In the genomic region with DNA sequence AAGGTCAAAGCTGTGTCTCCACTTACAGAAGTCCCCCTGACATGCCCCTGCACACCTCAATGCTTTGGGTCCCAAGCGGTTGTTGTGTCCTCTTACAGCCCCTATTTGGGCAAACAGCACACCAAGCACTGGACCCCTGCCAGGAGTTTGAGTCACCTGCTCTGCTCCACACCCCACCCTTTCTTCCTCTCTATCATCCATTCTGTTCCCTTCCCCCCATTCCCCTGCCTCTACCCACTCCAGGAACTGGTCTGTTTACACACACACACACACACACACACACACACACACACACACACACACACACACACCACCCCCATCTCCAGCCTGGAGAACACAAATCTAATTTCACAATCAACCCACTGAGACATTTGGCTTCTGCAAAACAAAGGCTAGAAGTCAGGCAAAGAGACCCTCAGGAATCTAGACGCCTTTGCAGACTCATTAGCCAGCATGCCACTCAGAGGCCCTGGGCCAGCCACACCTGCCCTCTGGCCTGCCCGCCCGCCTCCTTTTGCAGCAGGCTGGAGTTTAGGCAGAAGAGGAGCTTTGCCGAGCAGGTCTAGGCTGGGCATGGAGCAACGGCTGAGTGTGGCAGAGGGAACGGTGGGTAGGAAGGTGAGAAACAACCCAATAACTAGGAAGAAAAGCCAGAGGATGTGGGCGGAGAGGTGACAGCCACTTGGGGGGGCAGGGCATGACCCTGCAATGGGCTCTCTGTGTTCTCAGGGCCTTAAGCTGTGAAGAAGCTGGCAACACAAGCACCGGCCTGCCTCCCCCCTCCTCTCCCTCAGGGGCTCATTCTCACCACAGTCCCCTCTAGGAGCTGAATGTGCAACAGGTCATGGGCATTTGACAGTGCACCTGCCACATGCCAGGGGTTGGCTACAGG, we compare ENCODE assay signal across 8 mouse cellular contexts. TPM values are rescaled to one million over a fixed set of nuclear protein-coding genes. Genes with fewer than 3 reads are reported as not detected.
DNase-seq lines count a peak whose midpoint lies in the region; ATAC-seq lines count a peak whose summit lies in the region.

No protein-coding gene starts in this region.

- H3K4me1 ChIP-seq in hindbrain, embryonic 12.5 days: peaks cover 25% of the 10 kb centered on the region
- no peaks in the 10 kb centered on the region for H3K4me1 ChIP-seq in hindbrain, embryonic 11.5 days (replicated peaks; ENCODE audit: control insufficient read depth, insufficient read depth, low read length)

- intact Hi-C loops in left cerebral cortex, postnatal 36 days (cut with DNase I): loop anchor here (1.0 kb wide), 1 partner anchor 245 kb away; no protein-coding TSS in a partner anchor

- WGBS in hindbrain, embryonic 12.5 days: 65% methylated on average over 9 of the region's 9 CpGs
- WGBS in hindbrain, embryonic 11.5 days: 69% methylated on average over 9 of the region's 9 CpGs

- H3K27ac ChIP-seq in hindbrain, embryonic 12.5 days: peak overlapping the region; percentile 25; the same call in 1 of the 2 replicates
- H3K27ac ChIP-seq in hindbrain, embryonic 11.5 days (ENCODE audit: low read depth, low read length): no peak overlapping the region

- H3K9me3 ChIP-seq in hindbrain, embryonic 12.5 days (replicated peaks): peaks cover 8% of the 10 kb centered on the region
- no peaks in the 10 kb centered on the region for H3K9me3 ChIP-seq in hindbrain, embryonic 11.5 days (ENCODE audit: control insufficient read depth, low read length)

- peak overlapping the region; percentile 44; the same call in 1 of the 2 replicates for H3K9ac ChIP-seq in hindbrain, embryonic 12.5 days
- H3K9ac ChIP-seq in hindbrain, embryonic 11.5 days (ENCODE audit: low read depth, low read length): no peak overlapping the region

- no peak for ATAC-seq in hindbrain, embryonic 12.5 days (ENCODE audit: low FRiP score)
- no peak for ATAC-seq in hindbrain, embryonic 11.5 days (ENCODE audit: low FRiP score)
- ATAC-seq in activated CD4-positive, CD25-positive, alpha-beta regulatory T cell, adult 4 months: no peak

- no peak overlapping the region for H3K4me2 ChIP-seq in hindbrain, embryonic 12.5 days (replicated peaks)
- no peak overlapping the region for H3K4me2 ChIP-seq in hindbrain, embryonic 11.5 days (replicated peaks; ENCODE audit: low read depth, low read length)

- H3K4me3 ChIP-seq in hindbrain, embryonic 12.5 days: no peak overlapping the region
- no peak overlapping the region for H3K4me3 ChIP-seq in hindbrain, embryonic 11.5 days (ENCODE audit: low read depth, low read length)

- DNase-seq in hindbrain, embryonic 11.5 days (ENCODE audit: low spot score): no peak
- DNase-seq in T-cell, adult 2 months (ENCODE audit: low spot score): peak; percentile 28
- peak; percentile 63 to 70 for DNase-seq in cerebellum, postnatal 14 days
- peak; percentile 55 to 63 for DNase-seq in lung, postnatal 4 days
- DNase-seq in left cerebral cortex, postnatal 36 days (ENCODE audit: low spot score in 2 of 2): no peak
- DNase-seq in embryo, embryonic 11 days: no peak

- no peaks in the 10 kb centered on the region for H3K27me3 ChIP-seq in hindbrain, embryonic 12.5 days
- H3K27me3 ChIP-seq in hindbrain, embryonic 11.5 days (ENCODE audit: control insufficient read depth, insufficient read depth, low read length): no peaks in the 10 kb centered on the region

- peaks cover 75% of the 10 kb centered on the region for H3K36me3 ChIP-seq in hindbrain, embryonic 12.5 days
- peaks cover 18% of the 10 kb centered on the region for H3K36me3 ChIP-seq in hindbrain, embryonic 11.5 days (ENCODE audit: control insufficient read depth, insufficient read depth, low read length)

RNA-seq across cellular contexts. Expression of a gene that starts 4.9 kb away (rescaled TPM):
- polyA plus RNA-seq in hindbrain, embryonic 12.5 days (2016; fragmentation: Nextera tagmentation; extraction: Ambion mirVana): 36.7 and 42.8 TPM in 2 replicates
- polyA plus RNA-seq in hindbrain, embryonic 11.5 days (2014; fragmentation: Nextera tagmentation; extraction: Ambion mirVana): 16.7 and 22.7 TPM in 2 replicates
- 10 to 100 TPM; 19.6 to 21.2 TPM for total RNA-seq in left cerebral cortex, postnatal 36 days (2021)
- under 1 TPM in 1 of 2 experiments, not detected in 1; 0.48 TPM for polyA plus RNA-seq in activated CD4-positive, CD25-positive, alpha-beta regulatory T cell, adult 4 months (2017; shearing (Covaris generic))

RNA-seq across cellular contexts. Expression of a gene that starts 11.9 kb away (rescaled TPM):
- polyA plus RNA-seq in hindbrain, embryonic 12.5 days (2016; fragmentation: Nextera tagmentation; extraction: Ambion mirVana): 137 and 140 TPM in 2 replicates
- polyA plus RNA-seq in hindbrain, embryonic 11.5 days (2014; fragmentation: Nextera tagmentation; extraction: Ambion mirVana): 136 and 138 TPM in 2 replicates
- total RNA-seq in left cerebral cortex, postnatal 36 days (2021): 10 to 100 TPM; 61.9 to 70.2 TPM
- polyA plus RNA-seq in activated CD4-positive, CD25-positive, alpha-beta regulatory T cell, adult 4 months (2017; shearing (Covaris generic)): 10 to 100 TPM; 86.0 to 87.7 TPM

RNA-seq across cellular contexts. Expression of a gene that starts 36.3 kb away (rescaled TPM):
- 6.3 and 7.6 TPM in 2 replicates for polyA plus RNA-seq in hindbrain, embryonic 12.5 days (2016; fragmentation: Nextera tagmentation; extraction: Ambion mirVana)
- 4.4 and 6.1 TPM in 2 replicates for polyA plus RNA-seq in hindbrain, embryonic 11.5 days (2014; fragmentation: Nextera tagmentation; extraction: Ambion mirVana)
- under 1 TPM in 1 of 2 experiments, not detected in 1; 0.32 TPM for total RNA-seq in left cerebral cortex, postnatal 36 days (2021)
- 1 to 10 TPM in 1 of 2 experiments, under 1 TPM in 1; 0.70 to 3.2 TPM for polyA plus RNA-seq in activated CD4-positive, CD25-positive, alpha-beta regulatory T cell, adult 4 months (2017; shearing (Covaris generic))

RNA-seq across cellular contexts. Expression of a gene that starts 50.6 kb away (rescaled TPM):
- 9.7 and 9.8 TPM in 2 replicates for polyA plus RNA-seq in hindbrain, embryonic 12.5 days (2016; fragmentation: Nextera tagmentation; extraction: Ambion mirVana)
- 1.7 and 2.5 TPM in 2 replicates for polyA plus RNA-seq in hindbrain, embryonic 11.5 days (2014; fragmentation: Nextera tagmentation; extraction: Ambion mirVana)
- 10 to 100 TPM; 56.5 to 65.6 TPM for total RNA-seq in left cerebral cortex, postnatal 36 days (2021)
- 10 to 100 TPM; 23.9 to 27.1 TPM for polyA plus RNA-seq in activated CD4-positive, CD25-positive, alpha-beta regulatory T cell, adult 4 months (2017; shearing (Covaris generic))

Comparison
In these comparisons a context has a peak if more than half of its experiments do, and no peak if none do; other contexts are left out.
1. DNase-seq: peak in T-cell, adult 2 months (single experiment), cerebellum, postnatal 14 days (2 of 2) and lung, postnatal 4 days (2 of 2); none in hindbrain, embryonic 11.5 days (single experiment), left cerebral cortex, postnatal 36 days (0 of 2) and embryo, embryonic 11 days (single experiment).
2. RNA of a gene that starts 4.9 kb away (polyA plus RNA-seq): 36.7 to 42.8 TPM in hindbrain, embryonic 12.5 days and 16.7 to 22.7 TPM in hindbrain, embryonic 11.5 days; 0.48 TPM in activated CD4-positive, CD25-positive, alpha-beta regulatory T cell, adult 4 months; every median in the first group is over 10 times any median in the second.